Mouse (Mus musculus): Measurements from ENCODE around the gene Klhl21.
"Not testable (repeated sequence)": the region's sequence is repeated elsewhere in the genome, so short reads cannot be mapped to it uniquely, and the experiment has no call there.

Gene Klhl21

GRCm38 (mm10) chr4:152026751-152027508 lies 18.3 kb downstream of the Klhl21 start:
- no peak for DNase-seq

- peak; percentile 97 for DNase-seq
Measured at GRCm38 (mm10) chr4:152027524-152027923, 18.9 kb downstream of the Klhl21 start, which contains the start of gene Zbtb48. Gene Zbtb48, minus strand, starts transcription at chr4:152027671.

- no peak for DNase-seq
Measured at GRCm38 (mm10) chr4:152028456-152028855, 19.9 kb downstream of the Klhl21 start.

- DNase-seq = no peak
Measured at GRCm38 (mm10) chr4:152029087-152029486, 20.5 kb downstream of the Klhl21 start.

GRCm38 (mm10) chr4:152029997-152030396 lies 21.4 kb downstream of the Klhl21 start:
- DNase-seq = no peak

- no peak for DNase-seq
Measured at GRCm38 (mm10) chr4:152032922-152033321, 24.3 kb downstream of the Klhl21 start.

GRCm38 (mm10) chr4:152036464-152036863 lies 27.9 kb downstream of the Klhl21 start:
- DNase-seq = not testable (repeated sequence)

GRCm38 (mm10) chr4:152038225-152038984 lies 29.8 kb downstream of the Klhl21 start, which contains the start of gene Tas1r1:
Gene Tas1r1, minus strand, starts transcription at chr4:152038568.
- no peak for DNase-seq

GRCm38 (mm10) chr4:152038985-152039830 lies 30.6 kb downstream of the Klhl21 start, which contains the start of gene Nol9:
Gene Nol9, plus strand, starts transcription at chr4:152039321.
- DNase-seq = peak; percentile 93

- no peak for DNase-seq
Measured at GRCm38 (mm10) chr4:152039831-152040310, 31.3 kb downstream of the Klhl21 start.

- no peak for DNase-seq
Measured at GRCm38 (mm10) chr4:152041924-152042641, 33.5 kb downstream of the Klhl21 start.

GRCm38 (mm10) chr4:152043171-152043570 lies 34.6 kb downstream of the Klhl21 start:
- no peak for DNase-seq

GRCm38 (mm10) chr4:152044609-152045008 lies 36.0 kb downstream of the Klhl21 start:
- no peak for DNase-seq

- no peak for DNase-seq
Measured at GRCm38 (mm10) chr4:152062390-152063110, 53.9 kb downstream of the Klhl21 start.

- no peak for DNase-seq
Measured at GRCm38 (mm10) chr4:152067280-152067679, 58.7 kb downstream of the Klhl21 start.

Measured in right cerebral cortex, postnatal 25 days (tissue).